ENCODE assay signal across 17 mouse cellular contexts in the genomic region with DNA sequence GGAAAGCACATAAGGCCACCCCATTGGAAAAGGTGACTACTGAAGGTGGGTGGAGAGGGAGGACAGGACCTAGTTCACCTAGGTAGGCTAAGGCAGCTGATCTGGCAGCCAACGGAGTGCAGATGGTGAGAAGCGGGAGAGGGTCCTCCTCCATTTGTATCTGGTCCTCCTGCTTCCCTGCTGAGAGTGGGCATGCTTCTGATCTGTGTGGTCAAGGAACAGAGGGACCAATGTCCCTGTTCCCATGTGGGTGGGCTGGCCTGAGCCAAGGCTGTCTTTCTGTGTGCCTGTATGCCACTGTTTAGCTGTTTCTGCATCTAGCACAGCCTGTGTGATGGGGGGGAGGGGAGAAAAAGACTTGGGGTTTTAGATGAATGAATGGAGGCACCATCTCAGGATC. TPM values are rescaled to one million over a fixed set of nuclear protein-coding genes. Genes with fewer than 3 reads are reported as not detected.
A peak's percentile ranks its signal among the peaks of the same experiment; 100 is the strongest.
DNase-seq lines count a peak whose midpoint lies in the region; ATAC-seq lines count a peak whose summit lies in the region.
"Had no signal": no experiment of that assay in that cellular context is flagged by ENCODE, and none has a peak within 500 bp of the region (broad histone marks: within the 10 kb centered on the region; RNA-seq: fewer than 3 reads in every experiment).

No protein-coding gene starts in this region.

- H3K27me3 ChIP-seq in hindbrain, embryonic 10.5 days (ENCODE audit: insufficient read depth, poor library complexity, severe bottlenecking), result no peaks in the 10 kb centered on the region
- no peaks in the 10 kb centered on the region for H3K27me3 ChIP-seq in hindbrain, embryonic 14.5 days (ENCODE audit: control insufficient read depth, insufficient read depth, low read length)
- no peaks in the 10 kb centered on the region for H3K27me3 ChIP-seq in hindbrain, embryonic 16.5 days (replicated peaks; ENCODE audit: control insufficient read depth, insufficient read depth, low read length)
- H3K27me3 ChIP-seq: neural tube, embryonic 12.5 days had no signal

- peaks cover 4% of the 10 kb centered on the region; the same call in 1 of the 2 replicates for H3K36me3 ChIP-seq in hindbrain, embryonic 10.5 days
- H3K36me3 ChIP-seq in hindbrain, embryonic 14.5 days (replicated peaks; ENCODE audit: control insufficient read depth, insufficient read depth), result no peaks in the 10 kb centered on the region
- H3K36me3 ChIP-seq in hindbrain, embryonic 16.5 days (ENCODE audit: control insufficient read depth, insufficient read depth, low read length), result no peaks in the 10 kb centered on the region
- H3K36me3 ChIP-seq: neural tube, embryonic 12.5 days had no signal

- peaks cover 7% of the 10 kb centered on the region; the same call in 1 of the 2 replicates for H3K9me3 ChIP-seq in hindbrain, embryonic 10.5 days
- H3K9me3 ChIP-seq in hindbrain, embryonic 14.5 days (ENCODE audit: control insufficient read depth, low read length), result no peaks in the 10 kb centered on the region
- no peaks in the 10 kb centered on the region for H3K9me3 ChIP-seq in hindbrain, embryonic 16.5 days (ENCODE audit: control insufficient read depth, low read length)

- ATAC-seq in hindbrain, embryonic 14.5 days (ENCODE audit: low FRiP score), result no peak; the same call in 1 of the 2 replicates
- no peak for ATAC-seq in hindbrain, embryonic 16.5 days
- no peak for ATAC-seq in erythroblast, adult 5-6 weeks (replicated peaks; ENCODE audit: low FRiP score, poor library complexity, severe bottlenecking)

- H3K9ac ChIP-seq in hindbrain, embryonic 14.5 days, result no peak overlapping the region
- no peak overlapping the region; the same call in 1 of the 2 replicates for H3K9ac ChIP-seq in hindbrain, embryonic 16.5 days (ENCODE audit: low read depth, low read length)
- H3K9ac ChIP-seq: neural tube, embryonic 12.5 days had no signal

- H3K4me3 ChIP-seq in hindbrain, embryonic 10.5 days, result no peak overlapping the region
- H3K4me3 ChIP-seq in hindbrain, embryonic 14.5 days (replicated peaks; ENCODE audit: low read length), result no peak overlapping the region
- H3K4me3 ChIP-seq in hindbrain, embryonic 16.5 days (ENCODE audit: low read length), result no peak overlapping the region
- H3K4me3 ChIP-seq: neural tube, embryonic 12.5 days had no signal

- peak overlapping the region; percentile 17; the same call in 1 of the 2 replicates for H3K27ac ChIP-seq in hindbrain, embryonic 10.5 days
- no peak overlapping the region for H3K27ac ChIP-seq in hindbrain, embryonic 14.5 days
- peak overlapping the region; percentile 68; the same call in 1 of the 2 replicates for H3K27ac ChIP-seq in hindbrain, embryonic 16.5 days (ENCODE audit: low read depth, low read length)
- H3K27ac ChIP-seq: kidney, postnatal 0 days; neural tube, embryonic 12.5 days had no signal

- WGBS in hindbrain, embryonic 10.5 days, result 79% methylated on average over 2 of the region's 2 CpGs
- WGBS in hindbrain, embryonic 14.5 days, result 65% methylated on average over 2 of the region's 2 CpGs
- 62% methylated on average over 2 of the region's 2 CpGs for WGBS in hindbrain, embryonic 16.5 days

- peaks cover 27% of the 10 kb centered on the region for H3K4me1 ChIP-seq in hindbrain, embryonic 10.5 days (replicated peaks)
- H3K4me1 ChIP-seq in hindbrain, embryonic 14.5 days (replicated peaks; ENCODE audit: control insufficient read depth, insufficient read depth, low read length), result 0 out of 2 replicates have a peak, but pooled peaks cover 9% of the 10 kb centered on the region
- peaks cover 14% of the 10 kb centered on the region for H3K4me1 ChIP-seq in hindbrain, embryonic 16.5 days (ENCODE audit: control insufficient read depth, insufficient read depth, low read depth, low read length)

- DNase-seq in cerebellum, postnatal 10 days, result peak; percentile 82 to 89
- DNase-seq in cerebellum, adult 18-20 months, result no peak
- no peak for DNase-seq in hindbrain, embryonic 10.5 days (ENCODE audit: low spot score)
- DNase-seq in hindbrain, embryonic 14.5 days (ENCODE audit: low spot score), result no peak
- DNase-seq in cerebellum, postnatal 25 days, result peak; percentile 14 to 19
- DNase-seq: adrenal gland, adult 2 months; gastrocnemius, postnatal 10 days; heart, postnatal 4 days; kidney, adult 11 months; layer of hippocampus, postnatal 36 days; lung, adult 2 months; thymus, postnatal 14 days had no signal

- H3K4me2 ChIP-seq in hindbrain, embryonic 14.5 days (replicated peaks), result no peak overlapping the region
- H3K4me2 ChIP-seq in hindbrain, embryonic 16.5 days (ENCODE audit: low read length), result no peak overlapping the region
- H3K4me2 ChIP-seq: liver, embryonic 11.5 days; neural tube, embryonic 12.5 days had no signal

RNA-seq across cellular contexts. Expression of a gene that starts 41.2 kb away (rescaled TPM):
- polyA plus RNA-seq in hindbrain, embryonic 10.5 days (2016; fragmentation: Nextera tagmentation; extraction: Ambion mirVana), result 89.7 and 98.6 TPM in 2 replicates
- 150 and 160 TPM in 2 replicates for polyA plus RNA-seq in hindbrain, embryonic 14.5 days (2014; fragmentation: Nextera tagmentation; extraction: Ambion mirVana)
- 153 and 186 TPM in 2 replicates for polyA plus RNA-seq in hindbrain, embryonic 16.5 days (2015; fragmentation: Nextera tagmentation; extraction: Ambion mirVana)
- 6.5 and 7.5 TPM in 2 replicates for total RNA-seq in erythroblast, adult 5-6 weeks (2015; ENCODE audit: low replicate concordance)
- total RNA-seq in erythroblast, adult 5-6 weeks (2017; ENCODE audit: low replicate concordance), result 10.0 and 17.0 TPM in 2 replicates

Comparison
In these comparisons a context has a peak if more than half of its experiments do, and no peak if none do; other contexts are left out.
1. DNase-seq: peak in cerebellum, postnatal 10 days (2 of 2) and cerebellum, postnatal 25 days (2 of 2); none in cerebellum, adult 18-20 months (0 of 2), hindbrain, embryonic 10.5 days (single experiment) and hindbrain, embryonic 14.5 days (single experiment).